ENCODE assay signal across 10 mouse cellular contexts in genomic region chr5:67011043-67011870, GRCm38 (mm10).
A peak's percentile ranks its signal among the peaks of the same experiment; 100 is the strongest.
DNase-seq lines count a peak whose midpoint lies in the region; ATAC-seq lines count a peak whose summit lies in the region.
"Had no signal": no experiment of that assay in that cellular context is flagged by ENCODE, and none has a peak within 500 bp of the region (broad histone marks: within the 10 kb centered on the region; RNA-seq: fewer than 3 reads in every experiment).

No protein-coding gene starts in this region.

- no peaks in the 10 kb centered on the region for H3K4me1 ChIP-seq in hindbrain, embryonic 14.5 days (replicated peaks; ENCODE audit: control insufficient read depth, insufficient read depth, low read length)
- 0 out of 2 replicates have a peak, but pooled peaks cover 3% of the 10 kb centered on the region for H3K4me1 ChIP-seq in hindbrain, embryonic 12.5 days

- H3K36me3 ChIP-seq in hindbrain, embryonic 14.5 days (replicated peaks; ENCODE audit: control insufficient read depth, insufficient read depth): no peaks in the 10 kb centered on the region; the same call in 1 of the 2 replicates
- peaks cover 15% of the 10 kb centered on the region for H3K36me3 ChIP-seq in hindbrain, embryonic 12.5 days

- 89% methylated on average over 16 of the region's 16 CpGs for WGBS in hindbrain, embryonic 14.5 days
- 92% methylated on average over 16 of the region's 16 CpGs for WGBS in hindbrain, embryonic 12.5 days

- DNase-seq in hindbrain, embryonic 14.5 days (ENCODE audit: low spot score): no peak
- DNase-seq in adrenal gland, adult (ENCODE audit: inconsistent age in 2 of 2, low spot score in 1 of 2): peak; percentile 74 to 92
- peak; percentile 80 to 82 for DNase-seq in cerebellum, adult 18-20 months
- DNase-seq in heart, adult 9 months (ENCODE audit: low spot score in 2 of 2): peak; percentile 65 to 81
- DNase-seq in spleen, postnatal 36 days (ENCODE audit: low spot score in 2 of 2): no peak
- DNase-seq in right cerebral cortex, postnatal 36 days (ENCODE audit: low spot score in 2 of 2): no peak
- no peak for DNase-seq in frontal cortex, postnatal 10 days (ENCODE audit: low spot score in 2 of 2)
- DNase-seq: retina, postnatal 1 day had no signal

- no peak overlapping the region for H3K4me2 ChIP-seq in hindbrain, embryonic 14.5 days (replicated peaks)
- H3K4me2 ChIP-seq in hindbrain, embryonic 12.5 days (replicated peaks): no peak overlapping the region

- H3K27ac ChIP-seq in hindbrain, embryonic 14.5 days: 0 out of 2 replicates have a peak overlapping the region, but pooled peaks have one; percentile 16
- no peak overlapping the region for H3K27ac ChIP-seq in hindbrain, embryonic 12.5 days

- ATAC-seq in hindbrain, embryonic 14.5 days (ENCODE audit: low FRiP score): no peak
- no peak for ATAC-seq in hindbrain, embryonic 12.5 days (ENCODE audit: low FRiP score)
- ATAC-seq: inflammation-experienced regulatory T-cells, adult 6 months had no signal

- no peaks in the 10 kb centered on the region for H3K27me3 ChIP-seq in hindbrain, embryonic 14.5 days (ENCODE audit: control insufficient read depth, insufficient read depth, low read length)
- no peaks in the 10 kb centered on the region for H3K27me3 ChIP-seq in hindbrain, embryonic 12.5 days

- no peaks in the 10 kb centered on the region for H3K9me3 ChIP-seq in hindbrain, embryonic 14.5 days (ENCODE audit: control insufficient read depth, low read length)
- H3K9me3 ChIP-seq in hindbrain, embryonic 12.5 days (replicated peaks): no peaks in the 10 kb centered on the region

- no peak overlapping the region for H3K9ac ChIP-seq in hindbrain, embryonic 14.5 days
- H3K9ac ChIP-seq in hindbrain, embryonic 12.5 days: no peak overlapping the region

- no peak overlapping the region for H3K4me3 ChIP-seq in hindbrain, embryonic 14.5 days (replicated peaks; ENCODE audit: low read length)
- no peak overlapping the region for H3K4me3 ChIP-seq in hindbrain, embryonic 12.5 days

Comparison
In these comparisons a context has a peak if more than half of its experiments do, and no peak if none do; other contexts are left out.
1. DNase-seq: peak in adrenal gland, adult (2 of 2), cerebellum, adult 18-20 months (2 of 2) and heart, adult 9 months (2 of 2); none in hindbrain, embryonic 14.5 days (single experiment), spleen, postnatal 36 days (0 of 2), right cerebral cortex, postnatal 36 days (0 of 2) and frontal cortex, postnatal 10 days (0 of 2).